Mouse (Mus musculus) gastrocnemius, adult 8-10 months (tissue): ENCODE measurements around the gene Cped1. TPM values are rescaled to one million over a fixed set of nuclear protein-coding genes. Genes with fewer than 3 reads are reported as not detected.
"Not testable (repeated sequence)": the region's sequence is repeated elsewhere in the genome, so short reads cannot be mapped to it uniquely, and the experiment has no call there.

Experiments used
- DNase-seq, 2 experiments: peaks; one replicate each; pipeline ENCODE4 v3.0.0; 2022; ENCODE audit warnings: low spot score in 2 of 2
- total RNA-seq, 4 experiments: library from RNA; stranded (reverse); gene quantifications; 2 replicates each; pipeline ENCODE4 v1.2.4; 2022

Gene Cped1
- total RNA-seq, 4 experiments from 2014 or later = 22.4 to 26.6 (median 22.9) TPM

DNA sequence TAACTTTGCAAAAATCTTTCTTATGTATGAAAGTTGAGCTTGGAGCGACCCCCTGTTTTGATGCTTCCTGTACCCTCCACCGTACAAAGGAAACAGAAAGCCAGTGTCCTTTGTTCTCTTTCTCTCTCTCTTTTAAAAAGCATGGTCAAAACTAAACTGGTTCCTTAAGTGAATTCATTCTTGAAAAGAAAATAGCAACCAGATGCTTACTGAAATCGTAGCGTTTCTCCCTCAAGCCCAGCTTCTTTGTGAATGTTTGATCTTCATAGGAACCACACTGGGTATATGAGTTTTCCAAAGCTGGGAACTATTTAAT is 40.6 kb downstream of the Cped1 start:
- DNase-seq = no peak

GRCm38 (mm10) chr6:22026761-22027594 is 41.3 kb downstream of the Cped1 start:
- no peak for DNase-seq

DNA sequence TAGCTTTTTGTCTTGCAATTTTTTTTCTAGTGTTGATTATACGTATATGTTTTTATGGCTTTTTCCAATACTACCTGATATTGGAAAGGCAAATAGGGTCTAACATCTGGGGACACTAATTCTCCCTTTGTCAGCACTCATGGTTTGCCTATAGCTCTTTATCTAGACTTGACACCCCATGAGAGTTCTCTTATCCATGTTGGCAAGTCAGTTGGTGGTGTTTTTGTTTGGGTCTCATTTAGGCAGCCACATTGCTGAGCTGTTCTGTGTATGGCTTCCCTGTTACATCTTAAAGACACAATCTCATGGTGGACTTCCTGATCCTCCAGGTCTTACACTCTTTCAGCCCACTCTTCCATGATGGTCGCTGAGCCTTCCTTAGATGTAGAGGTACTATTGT is 42.1 kb downstream of the Cped1 start:
- DNase-seq = no peak

- DNase-seq = no peak
These were observed 44.7 kb downstream of the Cped1 start for GRCm38 (mm10) chr6:22030381-22030780.

DNA sequence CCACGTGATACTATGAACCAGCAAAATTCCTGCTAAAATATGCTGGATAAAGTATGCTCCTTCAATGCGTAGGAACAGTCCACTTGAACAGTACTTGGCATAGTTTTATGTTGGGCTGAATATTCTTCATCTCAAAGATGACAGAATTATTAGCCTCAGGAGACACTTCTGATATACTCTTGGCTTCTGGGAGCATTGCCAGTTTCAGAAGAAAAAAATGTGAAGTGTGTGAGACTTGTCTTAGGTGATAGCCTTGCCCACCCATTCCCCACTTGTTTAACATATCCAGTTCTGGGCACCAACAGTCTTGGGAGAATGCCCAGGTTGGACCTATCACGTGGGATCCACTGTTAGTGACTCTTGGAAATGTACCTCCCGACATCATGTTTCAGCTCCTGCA is 47.5 kb downstream of the Cped1 start:
- no peak for DNase-seq

GRCm38 (mm10) chr6:22035408-22035807 is 49.7 kb downstream of the Cped1 start:
- DNase-seq = no peak

DNA sequence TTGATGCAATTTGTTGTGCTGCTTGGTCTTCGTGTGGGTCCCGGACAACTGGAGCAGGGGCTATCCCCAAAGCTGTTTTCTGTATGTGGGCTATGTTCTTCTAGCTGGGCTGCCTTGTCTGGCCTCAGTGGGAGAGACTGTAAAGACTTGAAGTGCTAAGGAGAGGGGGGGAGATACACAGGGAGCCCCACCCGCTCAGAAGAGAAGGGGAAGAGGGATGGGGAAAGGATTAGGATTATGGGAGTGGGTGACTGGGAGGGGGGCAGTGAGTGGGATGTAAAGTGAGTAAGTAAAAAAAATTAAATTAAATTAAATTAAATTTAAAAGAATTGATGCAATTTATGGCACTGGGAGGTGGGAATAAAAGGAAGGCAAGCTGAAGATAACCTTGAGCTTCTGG is 50.2 kb downstream of the Cped1 start:
- no peak for DNase-seq

GRCm38 (mm10) chr6:22036396-22036795 is 50.7 kb downstream of the Cped1 start:
- DNase-seq = no peak

- DNase-seq = no peak
These were observed 51.2 kb downstream of the Cped1 start for GRCm38 (mm10) chr6:22036911-22037310.

GRCm38 (mm10) chr6:22037441-22038050 is 51.8 kb downstream of the Cped1 start:
- no peak for DNase-seq

DNA sequence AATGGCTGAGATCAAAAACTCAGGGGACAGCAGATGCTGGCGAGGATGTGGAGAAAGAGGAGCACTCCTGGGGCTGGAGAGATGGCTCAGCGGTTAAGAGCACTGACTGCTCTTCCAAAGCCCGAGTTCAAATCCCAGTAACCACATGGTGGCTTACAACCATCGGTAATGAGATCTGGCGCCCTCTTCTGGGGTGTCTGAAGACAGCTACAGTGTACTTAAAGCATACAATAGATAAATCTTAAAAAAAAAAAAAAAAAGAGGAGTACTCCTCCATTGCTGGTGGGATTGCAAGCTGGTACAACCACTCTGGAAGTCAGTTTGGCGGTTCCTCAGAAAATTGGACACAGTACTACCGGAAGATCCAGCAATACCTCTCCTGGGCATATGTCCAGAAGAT is 54.0 kb downstream of the Cped1 start:
- not testable (repeated sequence) for DNase-seq

DNA sequence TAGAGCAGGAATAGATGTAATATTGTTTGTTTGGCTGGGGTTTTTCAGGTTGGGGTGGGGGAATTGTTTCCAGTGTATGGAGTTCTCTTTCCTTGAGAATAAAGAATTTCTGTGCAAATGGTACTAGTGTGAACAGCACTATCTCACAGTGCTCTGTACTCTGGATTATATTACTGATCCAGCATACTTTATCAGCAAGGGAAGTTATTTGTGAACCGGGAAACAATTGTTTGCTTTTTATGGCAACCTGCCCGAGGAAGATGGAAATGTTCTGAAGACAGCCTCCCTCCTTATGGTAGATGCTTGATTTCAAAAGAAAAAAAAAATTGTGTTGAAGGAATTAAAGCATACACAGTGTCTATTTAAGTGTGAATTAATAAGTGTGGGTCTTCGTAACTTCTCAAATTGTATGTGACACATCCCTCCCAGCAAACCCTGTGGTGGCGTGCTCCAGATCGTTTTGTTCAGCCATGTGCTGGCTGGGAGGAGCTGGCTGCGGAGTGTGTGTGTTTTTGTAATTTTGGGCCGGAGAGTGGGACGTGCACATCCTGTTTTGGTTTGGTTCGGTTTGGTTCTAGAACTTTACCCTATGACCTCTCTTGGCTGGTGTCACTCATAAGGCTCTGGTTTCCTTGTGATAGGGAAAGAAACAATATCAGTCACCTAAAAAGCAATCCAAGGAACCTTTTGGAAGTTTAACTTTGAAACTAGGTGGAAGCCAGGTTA is 59.3 kb downstream of the Cped1 start:
- no peak for DNase-seq

- no peak for DNase-seq
These were observed 61.4 kb downstream of the Cped1 start for GRCm38 (mm10) chr6:22047101-22047500.

- DNase-seq = no peak
These were observed 63.4 kb downstream of the Cped1 start for GRCm38 (mm10) chr6:22049093-22049492.

DNA sequence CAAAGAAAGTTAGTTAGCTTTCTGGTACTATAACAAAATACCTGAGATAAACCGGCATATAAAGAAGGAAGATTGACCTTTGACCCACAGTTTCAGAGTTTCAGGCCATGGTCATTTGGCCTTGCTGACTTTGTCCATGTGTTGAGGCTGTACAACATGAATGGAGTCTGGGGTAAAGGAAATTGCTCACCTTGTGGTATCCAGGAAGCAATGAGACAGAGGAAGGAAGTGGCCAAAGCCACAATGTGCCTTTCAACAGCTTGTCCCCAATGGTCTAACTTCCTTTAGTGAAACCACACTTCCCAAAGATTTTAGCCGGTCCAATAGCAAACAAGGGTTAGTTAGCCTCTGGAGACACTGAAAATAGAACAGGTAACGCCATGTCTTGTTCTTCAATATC is 65.8 kb downstream of the Cped1 start:
- no peak for DNase-seq

DNA sequence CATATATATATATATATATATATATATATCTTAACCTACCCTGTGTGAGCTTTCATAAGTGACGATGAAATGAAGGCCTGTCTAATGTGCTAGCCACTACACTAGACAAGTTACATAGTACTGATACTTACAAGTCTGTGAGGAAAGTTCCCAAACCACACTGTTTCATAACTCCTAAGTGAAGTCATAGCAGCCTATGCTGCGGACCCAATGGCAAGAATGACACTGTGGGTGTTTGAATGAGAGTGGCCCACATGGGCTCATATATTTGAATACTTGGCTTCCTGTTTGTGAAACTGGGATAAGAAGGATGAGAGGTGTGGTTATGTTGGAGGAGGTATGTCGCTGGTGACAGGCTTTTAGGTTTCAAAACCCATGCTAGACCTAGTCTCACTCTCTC is 67.3 kb downstream of the Cped1 start:
- DNase-seq = no peak

GRCm38 (mm10) chr6:22064341-22064740 is 78.6 kb downstream of the Cped1 start:
- DNase-seq = peak; percentile 32 to 45

DNA sequence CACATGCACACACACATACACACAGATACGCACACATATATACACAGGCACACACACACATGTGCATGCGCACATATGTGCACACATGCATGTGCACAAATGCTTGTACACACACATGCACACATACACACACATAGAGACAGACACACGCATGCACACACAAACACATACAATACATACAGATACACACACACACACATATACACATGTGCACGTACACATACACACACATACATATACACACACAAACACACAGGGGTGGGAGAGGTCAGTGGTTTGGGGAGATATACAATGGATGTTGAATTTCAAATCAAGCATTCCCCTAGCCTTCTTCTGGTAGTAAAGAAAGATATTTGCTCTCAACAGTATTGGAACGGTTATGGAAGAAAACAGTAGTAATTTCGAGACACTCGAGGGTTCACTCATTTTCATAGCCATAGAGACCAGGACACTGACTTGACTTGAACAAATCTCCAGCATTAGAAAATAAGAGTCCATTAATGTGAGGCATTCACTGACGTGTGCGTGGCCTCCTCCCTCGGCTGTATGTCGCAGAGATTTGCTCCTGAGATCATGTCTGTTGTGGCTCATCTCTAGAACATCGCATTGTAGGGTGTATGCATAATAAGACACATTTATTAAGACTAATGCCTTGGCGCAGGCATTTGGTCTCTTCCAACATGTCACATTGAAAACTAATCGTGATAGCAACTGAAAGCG is 85.0 kb downstream of the Cped1 start:
- DNase-seq = no peak

GRCm38 (mm10) chr6:22071323-22071840 is 85.7 kb downstream of the Cped1 start:
- DNase-seq = no peak

GRCm38 (mm10) chr6:22072737-22073136 is 87.0 kb downstream of the Cped1 start:
- DNase-seq = no peak

DNA sequence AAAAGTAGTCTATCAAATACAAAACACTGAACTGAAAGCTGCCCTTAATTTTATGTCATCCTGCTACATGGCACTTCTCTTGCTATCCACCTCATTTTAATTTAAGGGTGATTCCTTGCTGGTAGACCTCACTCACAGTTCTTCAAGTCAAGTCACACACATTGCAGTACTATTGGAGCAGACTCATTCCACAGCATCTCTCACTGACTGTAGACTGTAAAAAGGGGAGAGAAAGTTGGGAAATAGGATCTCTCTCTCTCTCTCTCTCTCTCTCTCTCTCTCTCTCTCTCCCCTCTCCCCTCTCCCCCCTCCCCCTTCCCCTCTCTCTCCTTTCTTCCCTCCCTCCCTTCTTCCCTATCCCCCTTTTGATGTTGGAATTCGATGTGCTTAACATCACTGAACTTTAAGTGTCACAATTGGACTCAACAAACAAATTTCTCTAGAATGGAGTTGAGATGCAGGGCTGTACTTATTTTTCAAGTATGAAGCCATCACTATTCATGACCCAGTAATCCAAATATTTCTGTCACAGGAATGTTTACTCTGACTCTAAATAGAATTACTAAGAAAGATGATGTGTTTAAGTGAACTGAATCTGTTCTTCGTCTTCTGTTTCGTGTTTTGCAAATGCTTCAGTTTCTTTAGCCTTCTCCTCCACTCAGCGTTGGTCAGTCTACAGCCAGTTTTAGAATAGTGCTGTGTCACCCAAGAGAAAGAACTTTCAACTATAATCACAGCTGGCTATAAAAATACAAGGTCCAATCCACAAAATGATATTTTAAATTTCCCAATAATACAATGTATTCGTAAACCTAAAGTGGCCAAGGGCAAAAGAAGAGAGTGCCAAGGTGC is 88.7 kb downstream of the Cped1 start:
- DNase-seq = no peak
